Mouse (Mus musculus): ENCODE measurements around the gene Nfatc2. TPM values are rescaled to one million over a fixed set of nuclear protein-coding genes. Genes with fewer than 3 reads are reported as not detected.

Nfatc2 gene
- polyA plus RNA-seq, 1 experiment: 13.3 TPM

DNA sequence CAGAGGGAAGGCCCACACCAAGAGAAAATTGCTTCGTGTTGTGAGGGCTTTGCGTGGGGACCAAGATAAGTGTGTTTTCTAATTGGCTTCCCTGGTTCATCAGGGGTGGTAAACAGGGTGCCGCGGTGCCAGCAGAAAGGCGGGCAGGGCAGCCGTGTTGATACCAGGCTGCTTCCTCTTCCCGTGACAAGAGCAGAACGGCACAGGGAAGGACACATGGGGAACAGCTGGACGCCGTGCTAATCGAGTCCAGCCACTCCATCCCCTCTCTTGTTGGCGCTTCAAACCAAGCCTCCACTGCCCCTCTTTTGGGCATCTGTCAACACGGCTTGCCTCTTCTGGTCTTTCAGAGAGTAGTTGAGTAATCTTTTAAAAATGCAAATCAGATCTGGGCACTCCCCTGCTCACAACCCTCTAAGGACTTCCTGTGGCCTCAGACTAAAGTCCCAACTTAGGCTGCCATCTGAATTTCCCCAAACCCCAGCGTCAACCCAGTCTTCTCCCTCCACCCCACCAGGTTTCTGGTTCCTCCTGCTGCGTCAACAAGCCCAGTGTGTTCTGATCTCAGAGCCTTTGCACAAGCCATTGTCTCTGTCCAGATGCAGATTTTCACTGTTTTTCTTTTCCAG, 61.7 kb downstream of the Nfatc2 start:
- TF ChIP-seq POLR2A (IDR thresholded peaks at IDR 0.05; ENCODE audit: control insufficient read depth, extremely low read depth, insufficient read depth, low read length, poor library complexity): no peak
- no peak for TF ChIP-seq CTCF (IDR thresholded peaks at IDR 0.05; ENCODE audit: borderline replicate concordance, control insufficient read depth, extremely low read depth, insufficient read depth, low read length, poor library complexity)
- no peak for DNase-seq
- H3K27ac ChIP-seq (ENCODE audit: control insufficient read depth, insufficient read depth, low read length): no peak overlapping the region
- no peaks in the 10 kb centered on the region for H3K36me3 ChIP-seq (ENCODE audit: control insufficient read depth, insufficient read depth, low read length)
- no peak overlapping the region for H3K4me3 ChIP-seq (ENCODE audit: control insufficient read depth, insufficient read depth, low read length)
- H3K27me3 ChIP-seq (ENCODE audit: control insufficient read depth, insufficient read depth, low read length): no peaks in the 10 kb centered on the region
- 32% methylated on average over 15 of the region's 15 CpGs for WGBS
- H3K4me1 ChIP-seq (replicated peaks; ENCODE audit: control insufficient read depth, insufficient read depth, low read length): 0 out of 2 replicates have a peak, but pooled peaks cover 3% of the 10 kb centered on the region

DNA sequence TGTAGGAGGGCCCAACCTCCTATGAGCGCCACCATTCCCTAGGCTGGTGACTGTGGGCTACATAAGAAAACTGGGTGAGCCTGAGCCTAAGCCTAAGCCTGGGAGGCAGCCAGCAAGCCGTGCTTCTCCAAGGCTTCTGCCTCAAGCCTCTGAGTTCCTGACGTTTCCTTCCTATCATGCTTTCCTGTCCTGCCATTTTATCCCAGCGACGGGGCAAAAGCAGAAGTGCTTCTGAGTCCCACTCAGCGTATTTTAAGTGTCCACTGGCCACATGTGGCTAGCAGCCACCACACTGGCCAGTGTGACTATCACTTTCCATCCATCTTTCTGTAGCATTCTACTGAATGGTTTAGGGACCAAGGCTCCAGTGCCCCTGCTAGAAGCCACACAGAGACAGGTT, 62.4 kb downstream of the Nfatc2 start:
- Histone ChIP-seq H3K4me3 (ENCODE audit: control insufficient read depth, insufficient read depth, low read length) (no peak overlapping the region), H3K4me1 (replicated peaks; ENCODE audit: control insufficient read depth, insufficient read depth, low read length) (0 out of 2 replicates have a peak, but pooled peaks cover 3% of the 10 kb centered on the region), H3K36me3 (ENCODE audit: control insufficient read depth, insufficient read depth, low read length) (no peaks in the 10 kb centered on the region), H3K27ac (ENCODE audit: control insufficient read depth, insufficient read depth, low read length) (no peak overlapping the region), H3K27me3 (ENCODE audit: control insufficient read depth, insufficient read depth, low read length) (no peaks in the 10 kb centered on the region)
- no peak for DNase-seq
- 78% methylated on average over 6 of the region's 6 CpGs for WGBS
- TF ChIP-seq POLR2A (IDR thresholded peaks at IDR 0.05; ENCODE audit: control insufficient read depth, extremely low read depth, insufficient read depth, low read length, poor library complexity): no peak
- no peak for TF ChIP-seq CTCF (IDR thresholded peaks at IDR 0.05; ENCODE audit: borderline replicate concordance, control insufficient read depth, extremely low read depth, insufficient read depth, low read length, poor library complexity)

DNA sequence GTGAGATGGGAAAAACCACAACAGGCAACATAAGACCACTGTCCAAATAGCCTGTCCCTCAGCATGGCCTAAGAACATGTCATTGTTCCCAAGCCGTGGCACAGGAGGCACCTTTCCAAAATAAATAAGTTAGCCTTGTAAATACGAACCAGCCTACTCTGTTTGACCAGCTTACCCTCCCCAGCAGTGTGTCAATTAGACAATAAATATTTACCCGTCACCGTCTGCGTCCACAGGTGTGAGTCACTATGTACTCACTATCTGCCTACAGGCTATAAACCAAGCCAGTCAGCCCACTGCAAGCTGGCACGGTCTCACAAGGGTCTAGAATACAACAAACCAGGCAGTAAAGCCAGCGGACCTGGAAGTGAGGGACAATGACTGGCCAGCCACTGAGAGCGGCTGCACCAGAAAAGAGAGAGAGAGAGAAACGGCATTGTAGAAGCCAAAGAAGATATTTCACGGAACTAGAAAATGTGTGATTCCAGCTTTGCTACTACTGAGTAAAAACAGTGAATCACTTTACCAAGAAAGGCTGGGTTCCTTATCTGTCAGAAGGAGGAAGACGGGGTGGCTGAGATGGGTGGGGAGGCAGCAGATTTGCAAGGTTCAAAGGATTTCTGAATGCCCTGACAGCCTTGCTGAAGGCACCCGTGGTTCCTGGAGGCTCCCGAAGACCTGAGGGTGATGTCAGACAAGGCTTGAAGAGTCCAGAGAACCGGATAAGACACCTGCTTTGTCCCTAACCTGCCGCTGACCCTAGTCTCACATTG, 69.2 kb downstream of the Nfatc2 start:
- Histone ChIP-seq H3K27me3 (ENCODE audit: control insufficient read depth, insufficient read depth, low read length) (no peaks in the 10 kb centered on the region), H3K27ac (ENCODE audit: control insufficient read depth, insufficient read depth, low read length) (no peak overlapping the region), H3K4me1 (replicated peaks; ENCODE audit: control insufficient read depth, insufficient read depth, low read length) (peaks cover 25% of the 10 kb centered on the region), H3K36me3 (ENCODE audit: control insufficient read depth, insufficient read depth, low read length) (no peaks in the 10 kb centered on the region), H3K4me3 (ENCODE audit: control insufficient read depth, insufficient read depth, low read length) (no peak overlapping the region)
- DNase-seq: no peak
- TF ChIP-seq POLR2A (IDR thresholded peaks at IDR 0.05; ENCODE audit: control insufficient read depth, extremely low read depth, insufficient read depth, low read length, poor library complexity) (no peak), CTCF (IDR thresholded peaks at IDR 0.05; ENCODE audit: borderline replicate concordance, control insufficient read depth, extremely low read depth, insufficient read depth, low read length, poor library complexity) (no peak)
- 60% methylated on average over 15 of the region's 15 CpGs for WGBS

DNA sequence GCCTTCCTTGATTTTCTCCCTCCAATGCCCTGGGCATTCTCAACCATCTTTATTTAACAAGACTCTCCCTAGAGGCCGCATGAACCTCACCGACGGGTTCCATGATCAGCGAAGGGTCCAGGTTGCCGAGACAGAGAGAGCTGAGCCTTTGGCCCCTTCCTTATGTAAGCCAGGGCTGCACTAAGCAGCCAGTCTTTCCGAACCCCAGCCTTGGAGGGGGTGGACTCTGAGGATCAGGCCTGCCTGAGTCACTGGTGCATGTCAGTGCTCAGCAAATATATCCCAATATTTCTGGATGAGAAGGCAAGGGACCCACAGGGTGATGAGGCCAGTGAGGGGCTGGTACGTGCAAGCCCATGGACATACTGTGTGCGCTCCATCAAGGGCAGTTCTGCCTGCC, 72.9 kb downstream of the Nfatc2 start:
- DNase-seq: no peak
- H3K27ac ChIP-seq (ENCODE audit: control insufficient read depth, insufficient read depth, low read length): no peak overlapping the region
- no peaks in the 10 kb centered on the region for H3K36me3 ChIP-seq (ENCODE audit: control insufficient read depth, insufficient read depth, low read length)
- WGBS: 97% methylated on average over 8 of the region's 8 CpGs
- H3K27me3 ChIP-seq (ENCODE audit: control insufficient read depth, insufficient read depth, low read length): no peaks in the 10 kb centered on the region
- peaks cover 34% of the 10 kb centered on the region for H3K4me1 ChIP-seq (replicated peaks; ENCODE audit: control insufficient read depth, insufficient read depth, low read length)
- TF ChIP-seq CTCF (IDR thresholded peaks at IDR 0.05; ENCODE audit: borderline replicate concordance, control insufficient read depth, extremely low read depth, insufficient read depth, low read length, poor library complexity): no peak
- TF ChIP-seq POLR2A (IDR thresholded peaks at IDR 0.05; ENCODE audit: control insufficient read depth, extremely low read depth, insufficient read depth, low read length, poor library complexity): no peak
- no peak overlapping the region for H3K4me3 ChIP-seq (ENCODE audit: control insufficient read depth, insufficient read depth, low read length)

DNA sequence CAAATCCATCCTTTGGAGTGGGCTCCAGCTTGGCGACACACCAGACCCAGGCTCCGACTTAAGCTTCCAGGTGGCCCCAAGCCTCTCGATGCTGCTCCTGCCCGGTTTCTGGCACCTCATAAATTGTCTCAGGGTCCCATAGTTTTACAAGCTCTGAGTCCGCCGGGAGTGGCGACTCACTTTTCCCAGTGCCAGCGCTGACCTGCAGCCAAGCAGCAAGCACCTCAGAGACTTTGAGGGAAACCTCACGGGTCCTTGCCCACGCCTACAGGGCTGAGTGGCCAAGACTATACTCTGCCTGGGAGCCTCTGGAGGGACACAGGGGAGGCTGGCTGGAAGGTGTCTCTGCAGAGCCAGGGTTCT, 74.0 kb downstream of the Nfatc2 start:
- no peak for TF ChIP-seq CTCF (IDR thresholded peaks at IDR 0.05; ENCODE audit: borderline replicate concordance, control insufficient read depth, extremely low read depth, insufficient read depth, low read length, poor library complexity)
- no peak for TF ChIP-seq POLR2A (IDR thresholded peaks at IDR 0.05; ENCODE audit: control insufficient read depth, extremely low read depth, insufficient read depth, low read length, poor library complexity)
- H3K27me3 ChIP-seq (ENCODE audit: control insufficient read depth, insufficient read depth, low read length): no peaks in the 10 kb centered on the region

DNA sequence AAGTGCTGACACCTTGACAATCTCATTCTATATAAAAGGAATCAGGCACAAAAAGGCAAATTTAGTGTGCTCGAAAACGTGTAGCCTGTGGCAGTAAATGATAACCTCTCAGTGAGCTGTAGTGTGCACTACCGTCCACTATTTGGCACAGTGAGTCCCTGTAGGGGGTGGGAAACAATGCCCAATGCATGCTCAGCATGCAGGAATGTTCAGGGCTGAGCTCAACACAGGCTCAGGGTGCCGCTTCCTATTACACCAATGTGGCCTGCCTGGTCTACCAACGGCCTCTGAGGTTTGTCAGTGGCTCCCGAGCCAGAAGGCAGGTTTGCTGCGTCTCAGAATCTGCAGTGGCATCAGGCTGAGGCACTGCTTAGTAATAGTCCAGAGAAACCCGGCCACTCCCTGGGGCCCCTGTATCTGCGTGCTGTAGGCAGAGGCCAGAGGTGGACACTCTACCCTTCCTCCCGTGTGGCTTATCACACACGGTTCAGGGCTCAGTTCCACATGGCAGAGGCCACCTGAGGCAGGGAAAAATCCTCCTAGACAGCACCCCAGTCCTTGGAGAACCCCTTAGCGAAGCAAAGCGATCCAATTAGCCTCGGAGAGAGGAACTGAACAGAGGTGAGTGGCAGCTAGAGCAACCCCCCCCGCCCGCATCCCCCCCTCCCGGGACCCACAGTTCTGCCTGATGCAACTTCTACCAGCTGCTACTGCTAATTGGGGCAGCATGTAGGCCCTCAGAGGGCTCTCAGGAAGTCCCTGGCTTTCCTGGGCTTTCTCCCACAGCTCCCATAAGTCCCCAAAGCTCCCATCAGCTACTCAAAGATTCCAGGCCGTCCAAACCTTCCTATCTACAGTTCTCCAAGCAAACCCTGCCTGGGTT, 74.7 kb downstream of the Nfatc2 start:
- Histone ChIP-seq H3K4me1 (replicated peaks; ENCODE audit: control insufficient read depth, insufficient read depth, low read length) (peaks cover 25% of the 10 kb centered on the region), H3K4me3 (ENCODE audit: control insufficient read depth, insufficient read depth, low read length) (no peak overlapping the region), H3K36me3 (ENCODE audit: control insufficient read depth, insufficient read depth, low read length) (no peaks in the 10 kb centered on the region), H3K27ac (ENCODE audit: control insufficient read depth, insufficient read depth, low read length) (no peak overlapping the region), H3K27me3 (ENCODE audit: control insufficient read depth, insufficient read depth, low read length) (no peaks in the 10 kb centered on the region)
- 88% methylated on average over 18 of the region's 18 CpGs for WGBS
- TF ChIP-seq POLR2A (IDR thresholded peaks at IDR 0.05; ENCODE audit: control insufficient read depth, extremely low read depth, insufficient read depth, low read length, poor library complexity) (no peak), CTCF (IDR thresholded peaks at IDR 0.05; ENCODE audit: borderline replicate concordance, control insufficient read depth, extremely low read depth, insufficient read depth, low read length, poor library complexity) (no peak)
- no peak for DNase-seq

More for the DNA sequence above, 74.0 kb downstream of the Nfatc2 start:
- Histone ChIP-seq H3K4me1 (replicated peaks; ENCODE audit: control insufficient read depth, insufficient read depth, low read length) (peaks cover 31% of the 10 kb centered on the region), H3K27ac (ENCODE audit: control insufficient read depth, insufficient read depth, low read length) (no peak overlapping the region), H3K36me3 (ENCODE audit: control insufficient read depth, insufficient read depth, low read length) (no peaks in the 10 kb centered on the region), H3K4me3 (ENCODE audit: control insufficient read depth, insufficient read depth, low read length) (no peak overlapping the region)
- 96% methylated on average over 10 of the region's 10 CpGs for WGBS
- DNase-seq: no peak
